Mouse (Mus musculus): ENCODE results near the gene Dnm2.

Gene Dnm2

DNA sequence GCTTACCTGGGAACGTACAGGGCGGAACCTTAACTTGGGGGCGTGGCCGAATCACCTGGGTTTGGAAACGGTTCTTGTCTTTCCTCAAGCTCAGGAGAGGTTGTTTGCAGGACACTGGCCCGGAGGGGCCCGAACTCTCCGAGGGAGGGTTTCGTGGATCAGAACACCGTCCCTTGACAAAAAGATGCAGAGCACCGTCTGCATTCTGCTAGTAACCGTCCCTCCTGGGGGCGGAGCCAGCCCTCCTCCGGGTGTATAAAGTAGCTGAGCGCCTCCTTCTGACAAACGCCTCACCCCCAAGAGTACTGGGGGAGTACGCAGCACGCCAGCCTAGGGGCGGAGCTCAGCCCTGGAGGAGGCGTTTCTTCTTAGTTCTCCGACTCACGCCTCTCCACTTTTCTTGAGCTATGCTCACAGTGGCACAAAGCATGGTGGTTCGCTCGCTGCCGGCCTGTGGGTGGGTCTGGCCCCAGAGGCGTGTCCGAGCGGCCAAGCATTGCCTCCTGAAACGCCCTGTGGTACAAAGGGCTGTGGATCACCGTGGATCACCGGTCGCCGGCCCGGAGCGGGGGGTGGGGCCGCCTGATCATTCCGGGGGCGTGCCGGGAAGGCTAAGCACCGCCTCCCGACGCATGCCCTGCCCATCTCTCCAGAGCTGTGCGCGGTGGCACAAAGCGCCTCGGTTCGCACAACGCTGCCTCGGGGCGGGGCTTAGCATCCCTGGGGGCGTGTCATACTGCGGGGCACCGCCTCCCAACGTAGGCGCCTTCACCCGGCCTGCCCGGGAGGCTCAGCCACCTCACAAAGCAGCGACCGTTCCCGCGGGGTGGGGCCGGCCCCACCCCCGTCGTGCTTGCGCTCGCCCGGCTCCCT is 121.4 kb downstream of the Dnm2 start:
- DNase-seq (ENCODE audit: low spot score in 2 of 2), result peak; percentile 99 to 100

DNA sequence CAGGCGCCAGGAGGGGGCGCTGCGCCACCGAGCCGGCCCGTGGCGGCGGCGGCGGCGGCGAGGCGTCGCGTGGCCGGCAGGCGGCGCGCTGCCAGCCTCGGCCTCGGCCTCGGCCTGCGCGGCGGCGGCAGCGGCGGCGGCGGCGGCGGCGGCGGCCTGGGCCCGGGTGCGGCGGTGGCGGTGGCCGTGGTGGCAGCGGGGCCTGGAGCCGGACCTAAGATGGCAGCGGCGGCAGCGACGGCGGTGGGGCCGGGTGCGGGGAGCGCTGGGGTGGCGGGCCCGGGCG is 122.0 kb downstream of the Dnm2 start, which contains the start of gene Carm1:
Carm1 (plus strand) TSS at position 106 of the 286 bp plus-strand sequence.
- DNase-seq (ENCODE audit: low spot score in 2 of 2), result peak; percentile 61 to 65

DNA sequence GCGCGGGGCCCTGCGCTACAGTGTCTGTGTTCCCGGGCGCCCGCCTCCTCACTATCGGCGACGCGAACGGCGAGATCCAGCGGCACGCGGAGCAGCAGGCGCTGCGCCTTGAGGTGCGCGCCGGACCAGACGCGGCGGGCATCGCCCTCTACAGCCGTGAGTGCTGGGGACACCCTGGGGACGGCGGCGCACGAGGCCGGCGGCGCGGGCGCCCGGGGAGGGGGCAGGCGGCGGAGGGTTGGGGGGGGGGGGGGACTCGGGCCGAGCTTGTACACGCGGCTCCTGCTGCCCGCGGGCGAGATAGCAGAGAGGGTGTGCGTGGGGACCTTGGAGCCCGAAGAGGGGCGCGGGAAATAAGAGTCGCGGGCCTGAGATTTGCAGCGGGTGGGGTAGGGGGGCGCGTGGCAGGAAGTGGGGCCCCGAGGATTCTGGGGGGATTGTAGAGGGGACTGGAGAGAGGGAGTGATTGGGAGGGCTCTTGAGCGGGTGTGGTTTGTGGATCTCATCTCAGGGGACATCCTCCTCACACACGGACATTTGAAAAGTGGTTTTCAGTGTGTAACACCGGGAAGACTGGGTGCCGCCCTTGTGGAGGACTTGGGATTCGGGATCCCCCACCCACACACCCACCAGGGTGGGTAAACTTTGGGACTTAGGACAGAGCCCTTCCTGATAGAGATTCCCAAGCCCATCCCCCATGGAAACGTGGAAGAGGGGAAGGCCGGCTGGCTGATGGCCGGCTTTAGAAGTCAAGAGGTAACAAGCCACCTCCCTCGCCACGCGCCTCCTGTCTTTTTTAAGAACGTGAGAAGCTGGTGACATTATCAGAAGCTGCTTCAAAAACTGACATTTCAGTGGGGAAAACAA is 122.6 kb downstream of the Dnm2 start:
- DNase-seq (ENCODE audit: low spot score in 2 of 2), result peak; percentile 47 to 51

DNA sequence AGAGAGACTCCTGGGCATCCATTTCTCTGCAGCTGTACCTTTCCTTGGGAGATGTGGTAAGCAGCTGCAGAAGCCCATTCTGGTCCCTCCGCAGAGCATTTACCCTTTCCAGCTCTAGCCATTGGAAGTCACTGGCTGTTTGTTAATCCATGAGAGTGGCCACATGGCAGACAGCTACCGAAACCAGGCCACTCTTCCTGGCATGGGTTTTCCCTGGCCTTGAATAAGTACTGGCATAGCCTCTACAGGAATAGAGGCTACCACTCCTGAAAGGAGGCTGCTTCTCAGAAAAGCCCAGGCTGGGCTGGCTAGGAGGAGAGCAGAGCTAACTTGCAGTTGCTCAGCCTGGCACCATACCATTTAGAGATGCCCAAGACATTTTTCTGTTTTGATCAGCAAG is 126.3 kb downstream of the Dnm2 start:
- DNase-seq (ENCODE audit: low spot score in 2 of 2), result no peak

DNA sequence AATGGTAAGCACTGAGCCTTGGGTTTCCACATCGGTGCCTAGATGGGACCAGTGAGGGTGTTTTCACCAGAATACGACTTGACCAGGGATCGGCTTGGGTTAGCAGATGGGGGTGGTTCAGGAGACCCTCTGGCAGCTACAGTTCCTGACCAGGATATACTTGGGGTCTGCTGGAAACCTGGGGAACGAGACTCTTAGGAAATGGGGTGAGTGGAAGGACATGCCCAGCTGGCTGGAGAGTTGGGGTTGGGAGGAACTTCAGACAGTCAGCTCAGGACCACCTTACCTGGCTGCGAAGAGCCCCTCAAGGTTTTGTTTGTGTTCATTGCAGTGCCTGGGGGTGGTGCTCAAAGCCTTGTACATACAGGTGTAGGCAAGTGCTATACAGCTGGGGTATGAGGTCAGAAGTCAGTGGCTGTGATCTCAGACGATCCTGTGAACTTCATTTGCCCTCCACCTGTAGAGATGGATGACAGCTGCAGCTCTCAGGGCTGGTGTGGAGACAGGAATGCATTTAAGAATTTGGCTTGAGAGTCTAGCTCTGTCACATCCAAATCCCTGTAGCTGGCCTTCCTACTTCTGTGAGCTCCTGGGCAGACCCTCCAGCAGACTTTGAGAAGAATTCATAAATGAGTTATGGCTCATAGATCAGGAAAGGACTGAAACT is 129.0 kb downstream of the Dnm2 start:
- no peak for DNase-seq (ENCODE audit: low spot score in 2 of 2)

DNA sequence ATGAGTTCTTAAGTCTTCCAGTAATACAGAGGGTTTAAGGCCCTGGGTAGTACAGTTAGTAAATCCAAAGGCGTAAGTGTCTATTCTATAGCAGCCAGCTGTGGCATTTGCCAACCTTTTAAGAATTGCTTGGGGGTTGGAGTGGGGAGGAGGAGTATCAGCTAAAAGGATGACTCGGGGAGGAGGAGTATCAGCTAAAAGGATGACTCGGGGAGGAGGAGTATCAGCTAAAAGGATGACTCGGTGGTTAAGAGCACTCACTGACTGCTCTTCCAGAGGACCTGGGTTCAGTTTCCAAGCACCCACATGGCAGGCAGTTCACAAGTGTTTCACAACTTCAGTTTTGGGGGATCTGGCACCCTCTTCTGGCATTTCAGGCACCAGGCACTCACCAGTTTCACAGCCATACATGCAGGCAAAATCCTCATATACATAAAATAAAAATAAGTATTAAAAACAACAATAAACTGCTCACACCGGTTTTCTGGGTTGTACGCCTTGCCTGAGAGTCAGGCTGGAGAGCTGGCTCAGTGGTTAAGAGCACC is 130.6 kb downstream of the Dnm2 start:
- no peak for DNase-seq (ENCODE audit: low spot score in 2 of 2)

DNA sequence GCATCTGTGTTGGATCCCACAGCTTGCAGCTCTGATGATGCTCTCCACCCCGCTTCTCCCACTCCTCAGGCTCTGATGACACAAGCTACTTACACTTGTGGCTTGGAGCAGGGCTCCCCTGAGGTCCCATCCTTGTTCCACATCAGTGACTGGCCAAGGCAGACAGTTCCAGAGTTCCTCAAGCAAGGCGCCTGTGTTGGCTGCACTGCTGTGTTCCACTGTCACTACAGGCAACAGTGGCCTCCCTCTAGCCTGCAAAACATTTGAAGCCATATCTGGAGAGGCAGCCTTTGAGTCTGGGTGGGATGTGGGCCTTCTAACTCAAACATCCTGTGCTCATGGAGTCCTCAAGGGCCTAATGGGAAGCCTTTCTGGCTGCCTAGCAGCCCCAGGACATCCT is 132.3 kb downstream of the Dnm2 start:
- DNase-seq (ENCODE audit: low spot score in 2 of 2), result no peak

Data from thymus, postnatal 10 days (tissue).